Mouse (Mus musculus): ENCODE measurements around the gene Sfxn5.

- TF ChIP-seq CTCF (IDR thresholded peaks at IDR 0.05; ENCODE audit: low read depth) (no peak), EP300 (IDR thresholded peaks at IDR 0.05; ENCODE audit: low read depth) (no peak)
These were observed 11.7 kb upstream of the Sfxn5 start for GRCm38 (mm10) chr6:85344929-85345328.
